Mouse (Mus musculus) forebrain, embryonic 10.5 days (tissue): Measurements from ENCODE around the gene Pced1b. TPM values are rescaled to one million over a fixed set of nuclear protein-coding genes. Genes with fewer than 3 reads are reported as not detected.

Experiments
- DNase-seq: peaks from one replicate; pipeline ENCODE4 v3.0.0-alpha.2; 2017; ENCODE audit warnings: low spot score; ENCODE audit errors: extremely low spot score
- H3K27ac ChIP-seq: fragments of 300-500 bp; sonication (generic); 2 replicates; pipeline ENCODE4 v1.5.1; 2016; ENCODE audit warnings: mild to moderate bottlenecking
- H3K27me3 ChIP-seq: fragments of 300-500 bp; sonication (generic); 2 replicates; pipeline ENCODE4 v1.6.1; 2016; ENCODE audit warnings: mild to moderate bottlenecking; ENCODE audit not compliant: poor library complexity, severe bottlenecking
- H3K36me3 ChIP-seq: fragments of 300-500 bp; sonication (generic); replicated peaks from 2 replicates; pipeline ENCODE4 v1.6.1; 2016; ENCODE audit warnings: mild to moderate bottlenecking, moderate library complexity
- H3K4me1 ChIP-seq: fragments of 300-500 bp; sonication (generic); 2 replicates; pipeline ENCODE4 v1.6.1; 2016
- H3K4me3 ChIP-seq: fragments of 300-500 bp; sonication (generic); 2 replicates; pipeline ENCODE4 v1.5.1; 2016; ENCODE audit warnings: mild to moderate bottlenecking, moderate library complexity
- H3K9me3 ChIP-seq: fragments of 300-500 bp; sonication (generic); 2 replicates; pipeline ENCODE4 v1.6.1; 2016; ENCODE audit warnings: mild to moderate bottlenecking, moderate library complexity
- WGBS: fragments of 180-500 bp; shearing (Covaris S2); methylation state at CpG from one replicate; pipeline ENCODE4 v1.1.7; 2016; 5-methylcytosine and 5-hydroxymethylcytosine counted together
- polyA plus RNA-seq: library from polyadenylated mRNA; unstranded; fragments of >200 nt; fragmentation: Nextera tagmentation; extraction: Ambion mirVana; gene quantifications from 2 replicates; pipeline ENCODE4 v1.2.1, GENCODE M21; 2016

Gene Pced1b
- polyA plus RNA-seq, 1 experiment from 2014 or later, result 3.2 TPM

DNA sequence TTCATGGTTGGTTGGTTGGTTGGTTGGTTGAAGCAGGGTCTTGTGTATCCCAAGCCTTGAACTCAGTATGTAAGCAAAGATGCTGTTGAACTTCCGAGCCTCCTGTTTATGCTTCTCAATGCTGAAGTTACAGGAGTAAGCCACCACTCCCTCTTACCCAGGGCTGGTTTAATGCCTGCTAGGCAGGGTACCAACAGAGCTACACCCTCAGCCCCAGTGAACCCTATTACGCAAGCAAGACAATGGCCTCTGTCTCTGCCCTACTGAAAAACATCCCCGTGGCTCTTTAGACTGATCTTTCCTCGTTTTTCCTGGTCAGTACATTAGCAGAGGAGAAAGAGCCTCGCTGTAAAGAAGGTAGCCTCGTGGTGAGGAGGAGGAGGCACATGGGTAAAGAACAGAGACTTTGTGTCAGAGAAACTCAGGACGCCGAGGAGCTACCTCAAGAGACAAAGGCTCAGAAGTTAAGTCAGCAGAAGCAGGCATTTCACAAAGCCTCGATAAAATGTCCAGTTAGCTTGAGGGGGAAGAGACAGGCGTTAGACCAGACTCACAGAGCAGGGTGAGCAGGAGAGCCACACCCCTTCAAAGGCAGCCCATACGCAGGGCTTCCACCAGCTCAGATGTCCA is 13.2 kb downstream of the Pced1b start:
- no peaks in the 10 kb centered on the region for H3K9me3 ChIP-seq
- 79% methylated on average over 11 of the region's 11 CpGs for WGBS
- H3K27me3 ChIP-seq, result no peaks in the 10 kb centered on the region
- H3K36me3 ChIP-seq, result no peaks in the 10 kb centered on the region
- no peak overlapping the region for H3K27ac ChIP-seq
- DNase-seq, result no peak
- H3K4me3 ChIP-seq, result no peak overlapping the region
- H3K4me1 ChIP-seq, result no peaks in the 10 kb centered on the region

DNA sequence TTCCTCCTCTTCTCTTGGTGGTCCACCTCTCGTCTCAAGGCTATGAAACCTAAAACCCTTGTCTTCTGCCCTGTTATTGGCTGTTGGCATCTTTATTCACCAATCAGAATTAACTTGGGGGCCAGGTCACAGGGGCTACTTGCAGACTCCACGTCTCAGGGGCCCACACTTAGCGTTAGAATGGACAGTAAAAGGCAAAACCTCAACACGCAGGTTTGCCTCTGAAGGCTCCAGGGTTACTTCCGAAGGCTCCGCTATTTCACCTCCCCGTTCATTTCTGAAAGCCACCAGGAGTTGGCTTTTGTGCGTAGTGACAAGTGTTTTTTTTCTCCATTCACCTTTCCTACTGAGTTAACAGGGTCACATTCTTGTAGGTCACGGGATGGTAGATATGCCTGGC is 15.3 kb downstream of the Pced1b start:
- Histone ChIP-seq H3K27ac (no peak overlapping the region), H3K27me3 (no peaks in the 10 kb centered on the region), H3K36me3 (no peaks in the 10 kb centered on the region), H3K4me3 (no peak overlapping the region), H3K9me3 (no peaks in the 10 kb centered on the region), H3K4me1 (no peaks in the 10 kb centered on the region)
- WGBS, result 74% methylated on average over 9 of the region's 9 CpGs
- no peak for DNase-seq

DNA sequence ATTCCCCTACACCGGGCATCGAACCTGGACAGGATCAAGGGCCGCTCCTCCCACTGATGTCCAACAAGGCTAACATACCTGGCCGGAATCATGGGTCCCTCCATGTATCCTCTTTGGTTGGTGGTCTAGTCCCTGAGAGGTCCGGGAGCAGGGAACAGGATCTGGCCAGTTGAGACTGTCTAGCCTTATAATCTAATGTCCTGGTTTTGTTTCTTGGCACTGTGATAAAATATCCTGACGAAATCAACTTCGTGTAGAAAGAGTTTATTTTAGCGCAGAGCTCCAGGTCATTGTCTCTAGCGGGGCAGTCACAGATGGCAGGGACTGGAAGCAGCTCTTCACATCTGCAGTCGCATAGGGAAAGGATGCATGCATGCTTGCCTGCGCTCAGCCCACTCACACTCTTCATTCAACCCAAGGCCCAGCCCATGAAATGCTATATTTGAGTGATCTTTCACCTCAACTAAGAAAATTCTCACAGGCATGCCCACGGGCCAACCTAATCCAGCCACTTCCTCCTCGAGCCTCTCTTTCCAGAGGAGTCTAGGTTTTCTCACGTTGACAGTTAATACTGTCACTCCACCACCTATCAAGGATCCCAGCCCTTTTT is 19.4 kb downstream of the Pced1b start:
- no peaks in the 10 kb centered on the region for H3K4me1 ChIP-seq
- H3K36me3 ChIP-seq, result no peaks in the 10 kb centered on the region
- no peak overlapping the region for H3K27ac ChIP-seq
- no peaks in the 10 kb centered on the region for H3K9me3 ChIP-seq
- 90% methylated on average over 14 of the region's 14 CpGs for WGBS
- H3K4me3 ChIP-seq, result no peak overlapping the region
- DNase-seq, result no peak
- H3K27me3 ChIP-seq, result no peaks in the 10 kb centered on the region

GRCm38 (mm10) chr15:97267094-97267695 is 20.3 kb downstream of the Pced1b start:
- 82% methylated on average over 8 of the region's 8 CpGs for WGBS
- no peak for DNase-seq
- H3K27me3 ChIP-seq, result no peaks in the 10 kb centered on the region

DNA sequence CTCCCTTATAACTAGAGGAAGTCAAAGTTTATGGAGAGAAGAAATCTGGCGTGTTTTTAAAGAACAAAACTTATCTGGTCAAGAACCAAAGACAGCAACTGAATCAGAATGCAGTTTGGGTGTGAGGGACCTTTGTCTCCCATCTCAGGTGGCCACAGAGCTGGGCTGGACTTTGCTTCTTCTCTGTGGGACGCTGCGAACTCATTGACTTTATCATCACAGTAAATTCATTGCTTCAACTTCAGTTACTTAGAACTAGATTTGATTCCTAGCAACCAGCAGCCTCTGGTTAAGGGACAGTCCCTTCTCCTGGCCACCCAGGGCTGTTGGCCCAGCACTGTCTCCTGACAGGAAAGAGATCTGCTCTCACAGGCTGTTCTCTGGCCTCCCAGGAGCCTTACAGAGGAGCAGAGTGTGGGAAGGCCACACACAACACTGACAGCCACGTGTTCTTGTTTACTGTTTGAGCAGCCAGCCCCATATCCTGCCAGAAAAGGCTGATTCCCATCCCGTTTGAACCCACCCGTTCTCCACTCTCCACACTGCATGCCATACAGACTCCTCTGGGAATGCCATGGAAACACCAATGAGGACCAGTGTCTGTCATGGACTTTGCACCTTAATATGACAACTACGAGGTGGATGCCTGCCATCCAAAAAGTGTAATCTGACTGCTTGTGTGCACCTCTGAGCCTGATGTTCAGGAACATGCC is 25.2 kb downstream of the Pced1b start:
- H3K4me1 ChIP-seq, result peaks cover 20% of the 10 kb centered on the region
- H3K4me3 ChIP-seq, result no peak overlapping the region
- WGBS, result 68% methylated on average over 7 of the region's 7 CpGs
- DNase-seq, result no peak
- no peaks in the 10 kb centered on the region for H3K36me3 ChIP-seq
- no peak overlapping the region for H3K27ac ChIP-seq
- no peaks in the 10 kb centered on the region for H3K9me3 ChIP-seq
- H3K27me3 ChIP-seq, result no peaks in the 10 kb centered on the region

More at GRCm38 (mm10) chr15:97267094-97267695, 20.3 kb downstream of the Pced1b start:
- Histone ChIP-seq H3K27ac (no peak overlapping the region), H3K9me3 (no peaks in the 10 kb centered on the region), H3K4me3 (no peak overlapping the region), H3K4me1 (peaks cover 3% of the 10 kb centered on the region), H3K36me3 (no peaks in the 10 kb centered on the region)

- Histone ChIP-seq H3K27me3 (no peaks in the 10 kb centered on the region), H3K27ac (no peak overlapping the region), H3K4me3 (no peak overlapping the region), H3K9me3 (no peaks in the 10 kb centered on the region), H3K36me3 (no peaks in the 10 kb centered on the region), H3K4me1 (peaks cover 24% of the 10 kb centered on the region)
- WGBS, result 80% methylated on average over 3 of the region's 3 CpGs
- DNase-seq, result no peak
These were observed 25.9 kb downstream of the Pced1b start for GRCm38 (mm10) chr15:97272831-97273230.

DNA sequence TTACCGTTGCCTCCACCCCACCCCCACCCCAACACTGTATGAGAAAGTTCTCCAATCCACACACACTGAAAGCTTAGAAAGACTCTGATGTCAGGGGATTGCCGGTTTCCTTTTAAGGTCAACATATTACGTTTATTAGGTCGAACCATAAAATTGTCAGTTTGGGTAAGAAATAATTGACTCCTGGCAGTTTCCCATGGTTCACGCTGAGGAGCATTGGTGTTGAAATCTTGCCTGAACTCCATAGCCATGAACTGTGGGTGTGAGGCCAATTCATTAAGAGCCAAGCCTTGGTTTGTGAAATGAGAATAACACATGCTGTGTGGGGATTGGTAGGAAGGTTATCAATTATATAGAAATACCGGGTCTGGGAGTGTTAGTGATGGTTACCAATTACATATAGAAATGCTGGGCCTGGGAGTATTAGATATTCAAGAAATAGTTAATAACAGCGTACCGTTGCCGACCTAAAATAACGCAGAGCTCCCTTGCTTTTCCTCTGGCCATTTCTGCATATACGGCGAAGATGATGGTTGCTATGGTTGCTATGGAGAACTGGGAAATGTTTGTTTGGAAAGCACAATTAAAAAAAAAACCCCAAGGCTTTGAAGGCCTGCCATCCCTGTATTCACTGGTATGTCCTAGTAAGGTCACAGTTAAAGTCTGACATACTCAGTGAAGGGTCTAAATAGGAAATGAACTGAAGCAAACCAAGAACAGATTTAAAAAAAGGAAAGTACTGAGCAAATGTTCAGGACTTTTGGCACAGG is 28.9 kb downstream of the Pced1b start:
- WGBS, result 92% methylated on average over 12 of the region's 12 CpGs
- DNase-seq, result no peak
- no peaks in the 10 kb centered on the region for H3K36me3 ChIP-seq
- H3K4me3 ChIP-seq, result no peak overlapping the region
- peaks cover 24% of the 10 kb centered on the region for H3K4me1 ChIP-seq
- H3K27me3 ChIP-seq, result peaks cover 16% of the 10 kb centered on the region; the same call in 1 of the 2 replicates
- H3K27ac ChIP-seq, result no peak overlapping the region
- H3K9me3 ChIP-seq, result no peaks in the 10 kb centered on the region

DNA sequence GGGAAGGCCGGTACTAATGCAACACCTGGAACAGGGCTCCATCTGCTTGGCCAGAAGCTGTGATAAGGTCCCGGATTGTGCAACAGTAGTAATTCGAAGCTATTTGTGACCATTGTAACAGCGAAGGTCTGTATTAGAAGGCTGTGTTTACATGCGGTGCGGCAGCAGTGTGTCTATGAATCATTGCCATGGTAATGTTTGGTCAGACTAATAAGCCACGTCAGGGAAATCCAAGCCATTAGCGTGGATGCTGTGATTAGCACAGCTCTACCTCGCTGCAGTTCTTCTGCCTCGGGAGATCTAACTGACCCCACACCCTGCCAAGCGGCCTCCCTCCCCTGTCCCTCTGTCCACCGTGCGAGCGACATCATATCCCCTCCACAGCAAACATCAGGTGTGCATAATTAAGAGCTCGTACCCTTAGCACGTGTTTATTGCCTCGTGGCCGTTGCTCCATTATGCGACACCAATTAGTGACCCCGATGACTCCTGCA is 29.8 kb downstream of the Pced1b start:
- no peaks in the 10 kb centered on the region for H3K9me3 ChIP-seq
- H3K4me3 ChIP-seq, result no peak overlapping the region
- 0 out of 2 replicates have a peak overlapping the region, but pooled peaks have one; percentile 30 for H3K27ac ChIP-seq
- peak; percentile 23 for DNase-seq
- no peaks in the 10 kb centered on the region for H3K36me3 ChIP-seq
- peaks cover 24% of the 10 kb centered on the region for H3K4me1 ChIP-seq
- H3K27me3 ChIP-seq, result peaks cover 16% of the 10 kb centered on the region; the same call in 1 of the 2 replicates
- 52% methylated on average over 20 of the region's 20 CpGs for WGBS

GRCm38 (mm10) chr15:97277328-97277727 is 30.4 kb downstream of the Pced1b start:
- Histone ChIP-seq H3K4me1 (peaks cover 23% of the 10 kb centered on the region), H3K9me3 (no peaks in the 10 kb centered on the region), H3K4me3 (no peak overlapping the region), H3K27me3 (peaks cover 16% of the 10 kb centered on the region; the same call in 1 of the 2 replicates), H3K36me3 (no peaks in the 10 kb centered on the region), H3K27ac (no peak overlapping the region)
- no peak for DNase-seq
- 67% methylated on average over 10 of the region's 10 CpGs for WGBS

DNA sequence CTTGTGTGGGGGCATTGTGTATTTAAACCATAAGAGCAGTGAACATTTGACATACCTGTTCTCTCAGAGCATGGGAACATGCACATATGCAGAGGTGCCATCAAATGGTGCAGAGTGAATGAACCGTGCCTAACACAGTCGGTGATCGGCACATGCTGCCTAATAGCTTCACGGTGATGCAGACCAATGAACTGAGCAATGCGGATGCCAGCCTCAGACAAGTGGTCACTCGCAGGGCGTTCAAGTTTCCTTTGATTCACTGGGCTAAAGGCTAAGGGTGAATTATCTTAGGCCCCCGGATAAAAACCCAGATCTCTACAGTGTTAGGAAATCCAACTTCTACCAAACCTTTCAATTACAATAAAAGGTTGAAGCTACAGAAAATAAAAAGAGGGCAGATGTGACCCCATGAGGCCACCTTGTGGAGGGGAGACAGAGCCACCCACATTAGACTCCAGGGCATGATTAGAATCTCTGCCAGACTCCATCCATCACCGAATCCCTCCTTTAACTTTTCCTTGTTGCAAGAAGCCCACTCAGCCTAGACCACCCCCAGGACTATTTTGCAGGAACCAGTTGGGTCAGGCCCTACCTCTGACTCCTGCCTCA is 31.5 kb downstream of the Pced1b start:
- Histone ChIP-seq H3K4me1 (peaks cover 26% of the 10 kb centered on the region), H3K9me3 (no peaks in the 10 kb centered on the region), H3K27me3 (peaks cover 16% of the 10 kb centered on the region; the same call in 1 of the 2 replicates), H3K36me3 (no peaks in the 10 kb centered on the region), H3K4me3 (no peak overlapping the region), H3K27ac (no peak overlapping the region)
- 97% methylated on average over 9 of the region's 9 CpGs for WGBS
- no peak for DNase-seq

GRCm38 (mm10) chr15:97280131-97280530 is 33.2 kb downstream of the Pced1b start:
- no peak for DNase-seq
- Histone ChIP-seq H3K27ac (no peak overlapping the region), H3K27me3 (peaks cover 16% of the 10 kb centered on the region; the same call in 1 of the 2 replicates), H3K4me1 (peaks cover 26% of the 10 kb centered on the region), H3K36me3 (no peaks in the 10 kb centered on the region), H3K9me3 (no peaks in the 10 kb centered on the region), H3K4me3 (no peak overlapping the region)
- WGBS, result 88% methylated on average over 8 of the region's 8 CpGs

- Histone ChIP-seq H3K4me1 (peaks cover 25% of the 10 kb centered on the region), H3K9me3 (no peaks in the 10 kb centered on the region), H3K27ac (no peak overlapping the region), H3K27me3 (peaks cover 16% of the 10 kb centered on the region; the same call in 1 of the 2 replicates), H3K36me3 (no peaks in the 10 kb centered on the region), H3K4me3 (no peak overlapping the region)
- 75% methylated on average over 9 of the region's 9 CpGs for WGBS
- no peak for DNase-seq
These were observed 33.9 kb downstream of the Pced1b start for GRCm38 (mm10) chr15:97280776-97281175.
